Mouse (Mus musculus) embryo, embryonic 9.5 days (tissue): ENCODE measurements around the gene Tcf7l1.

Experiments used
- DNase-seq: peaks from one replicate; pipeline ENCODE4 v3.0.0-alpha.2; 2017; ENCODE audit errors: extremely low spot score

The Tcf7l1 gene

DNA sequence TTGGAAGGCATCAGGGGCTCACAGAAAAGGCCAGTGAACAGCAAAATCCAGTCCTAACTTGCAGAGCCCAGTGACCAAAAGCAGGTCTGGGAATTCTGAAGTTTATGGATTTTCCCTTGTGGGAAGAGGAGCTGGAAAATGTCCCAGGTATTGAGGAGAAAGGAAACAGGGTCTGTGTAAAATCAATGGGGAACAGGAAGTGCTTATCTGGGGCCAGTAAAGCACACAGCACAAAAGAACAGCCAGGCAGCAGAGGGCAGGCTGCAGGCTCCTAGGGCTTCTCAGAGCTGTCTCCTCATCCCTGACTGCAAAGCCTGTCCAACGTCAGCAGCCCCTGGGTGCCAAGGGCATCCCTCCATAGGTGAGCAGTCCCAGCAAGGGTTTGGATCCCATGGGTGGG, 126.1 kb downstream of the Tcf7l1 start:
- DNase-seq, result no peak

DNA sequence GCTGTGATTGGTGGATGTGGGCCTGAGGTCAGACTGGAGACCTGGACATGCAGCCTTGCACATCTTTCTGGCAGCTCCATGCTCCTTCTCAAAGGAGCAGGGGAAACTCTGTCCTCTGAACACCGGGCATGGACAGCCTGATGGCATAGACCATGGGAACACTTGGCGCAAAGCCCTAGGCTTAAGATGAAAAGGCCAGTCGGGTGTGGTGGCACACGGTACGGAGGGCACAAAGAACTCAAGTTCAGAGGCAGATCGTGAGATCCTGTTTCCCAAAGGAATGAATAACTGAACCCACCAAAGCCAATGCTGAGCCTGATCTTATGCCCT, 128.7 kb downstream of the Tcf7l1 start:
- no peak for DNase-seq

GRCm38 (mm10) chr6:72659717-72660390, 129.2 kb downstream of the Tcf7l1 start:
- no peak for DNase-seq

DNA sequence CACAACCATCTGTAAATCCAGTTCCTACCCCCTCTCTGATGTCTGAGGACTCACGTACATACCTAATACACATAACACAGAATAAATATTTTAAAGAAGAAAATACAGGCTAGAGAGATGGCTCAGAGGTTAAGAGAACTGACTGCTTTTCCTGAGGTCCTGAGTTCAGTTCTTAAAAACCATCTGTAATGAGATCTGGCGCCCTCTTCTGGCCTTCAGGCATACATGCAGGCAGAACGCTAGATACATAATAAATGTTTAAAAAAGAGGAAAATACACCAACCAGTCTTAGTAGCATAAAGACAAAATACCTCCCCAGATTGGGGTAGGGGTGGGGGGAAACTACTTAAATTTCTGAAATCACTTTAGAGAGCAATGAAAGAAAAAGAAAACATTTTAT, 131.0 kb downstream of the Tcf7l1 start:
- no peak for DNase-seq

DNA sequence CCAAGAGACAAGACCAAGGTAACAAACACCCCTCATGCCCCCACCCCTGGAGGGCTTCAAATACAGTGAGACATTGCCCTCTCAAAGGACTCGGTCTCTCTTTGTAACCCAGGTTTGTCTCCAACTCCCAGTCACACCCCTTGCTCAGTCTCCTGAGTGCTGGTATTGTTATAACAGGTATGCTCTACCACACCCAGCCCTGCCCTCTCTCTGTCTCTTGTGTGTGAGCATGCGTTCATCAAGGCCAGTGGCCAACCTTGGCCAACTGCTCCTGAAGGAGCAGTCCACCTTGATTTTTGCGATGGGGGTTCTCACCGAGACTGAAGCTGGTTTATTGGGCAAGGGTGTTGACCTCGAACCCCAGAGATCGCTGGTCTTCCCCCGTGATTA, 133.0 kb downstream of the Tcf7l1 start:
- no peak for DNase-seq

DNA sequence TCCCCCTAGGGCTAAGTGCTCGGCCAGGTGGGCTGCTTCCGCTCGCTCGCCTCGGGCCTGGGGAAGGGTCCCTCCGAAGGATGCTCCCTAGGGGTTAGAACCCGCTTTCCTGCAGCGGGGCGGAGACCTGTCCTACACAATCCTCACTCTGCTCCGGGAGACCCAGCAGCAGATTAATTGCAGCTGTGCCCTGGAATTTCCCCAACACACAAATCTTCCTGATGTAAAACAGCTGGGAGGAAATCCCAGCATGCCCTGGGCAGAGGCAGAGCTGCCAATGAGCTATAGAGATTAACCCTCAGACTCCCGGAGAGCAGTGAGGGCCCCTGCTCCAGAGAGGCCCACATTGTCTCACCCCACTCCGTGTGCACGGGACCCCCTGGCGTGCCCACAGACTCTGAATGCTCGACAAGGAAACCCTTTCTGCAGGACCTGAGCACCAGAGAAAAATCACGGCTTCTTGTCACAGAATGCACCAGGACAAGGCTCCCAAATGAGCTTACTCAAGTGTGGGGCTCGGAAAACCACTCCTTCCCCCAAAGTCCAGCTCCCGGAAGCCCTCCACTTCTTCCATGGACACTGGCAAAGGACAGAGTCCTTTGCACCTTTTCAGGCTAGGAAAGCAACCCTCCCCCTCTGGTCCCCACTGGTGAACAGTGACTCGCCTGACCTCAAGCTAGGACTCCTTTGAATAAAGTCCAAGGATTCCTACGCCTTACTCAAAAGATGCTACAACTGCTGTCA, 133.6 kb downstream of the Tcf7l1 start:
- peak; percentile 72 for DNase-seq

DNA sequence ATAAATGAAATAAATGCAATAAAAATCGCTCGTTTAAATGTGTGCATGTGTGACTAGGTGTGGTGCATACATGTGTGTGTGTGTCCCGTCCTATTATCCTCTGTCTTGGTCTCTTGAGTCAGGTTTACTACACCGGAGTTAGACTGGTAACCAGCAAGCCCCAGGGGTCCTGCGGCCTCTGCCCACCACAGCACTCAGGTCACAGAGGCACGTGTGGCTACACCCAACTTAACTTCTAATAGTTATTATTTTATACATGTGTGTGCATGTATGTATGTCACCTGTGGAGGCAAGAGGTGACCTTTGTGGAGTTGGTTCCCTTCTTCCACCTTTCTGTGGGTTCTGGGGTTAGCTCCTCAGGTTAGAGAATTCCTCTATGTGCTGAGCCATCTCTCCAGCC, 134.7 kb downstream of the Tcf7l1 start:
- DNase-seq, result no peak

DNA sequence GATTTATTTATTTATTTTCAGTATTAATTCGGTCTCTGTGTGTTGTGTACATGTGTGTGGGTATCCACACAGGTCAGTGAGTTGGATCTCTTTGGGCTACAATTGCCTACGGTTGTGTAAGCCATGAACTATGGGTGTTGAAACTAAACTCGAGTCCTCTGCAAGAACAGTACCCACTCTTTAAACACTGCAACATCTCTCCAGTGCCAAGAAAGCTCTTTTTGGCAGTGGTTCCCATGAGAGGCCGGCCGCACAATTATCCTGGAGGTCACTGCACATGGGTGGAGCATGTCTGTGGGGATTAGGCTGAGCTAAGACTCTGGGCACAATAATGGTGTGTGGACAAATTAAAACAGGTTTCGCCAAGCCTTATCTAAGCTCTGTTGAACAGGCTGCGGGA, 135.6 kb downstream of the Tcf7l1 start:
- no peak for DNase-seq

- no peak for DNase-seq
Observed at GRCm38 (mm10) chr6:72650338-72650851, 138.7 kb downstream of the Tcf7l1 start.

DNA sequence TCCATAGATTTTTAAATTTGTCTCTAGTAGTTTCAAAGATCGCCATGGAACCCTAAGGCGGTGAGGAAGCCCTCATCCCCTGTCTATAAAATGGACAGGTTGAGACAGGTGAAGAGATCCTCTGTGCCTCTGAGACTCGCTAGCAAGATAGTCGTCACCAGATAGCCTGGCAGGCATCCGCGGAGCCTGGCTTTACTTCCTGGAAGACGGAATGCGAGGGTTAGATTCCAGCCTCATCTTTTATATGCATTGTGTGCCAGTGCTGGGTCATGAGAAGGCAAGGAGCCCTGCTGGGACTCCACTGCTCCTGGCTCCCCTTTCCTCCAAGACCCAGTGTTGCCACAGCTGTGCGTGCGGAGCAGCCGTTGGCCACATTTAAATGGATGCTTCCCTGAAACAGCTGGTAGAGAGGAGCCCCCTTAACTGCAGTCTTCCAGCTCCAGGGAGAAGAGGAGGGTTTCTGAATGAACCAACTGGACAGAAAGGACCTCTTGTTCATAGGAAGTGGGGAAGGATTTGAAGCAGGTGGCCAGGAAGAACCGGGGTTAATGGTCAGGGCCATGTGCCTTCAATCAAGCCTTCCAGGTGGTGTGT, 141.0 kb downstream of the Tcf7l1 start:
- no peak for DNase-seq

DNA sequence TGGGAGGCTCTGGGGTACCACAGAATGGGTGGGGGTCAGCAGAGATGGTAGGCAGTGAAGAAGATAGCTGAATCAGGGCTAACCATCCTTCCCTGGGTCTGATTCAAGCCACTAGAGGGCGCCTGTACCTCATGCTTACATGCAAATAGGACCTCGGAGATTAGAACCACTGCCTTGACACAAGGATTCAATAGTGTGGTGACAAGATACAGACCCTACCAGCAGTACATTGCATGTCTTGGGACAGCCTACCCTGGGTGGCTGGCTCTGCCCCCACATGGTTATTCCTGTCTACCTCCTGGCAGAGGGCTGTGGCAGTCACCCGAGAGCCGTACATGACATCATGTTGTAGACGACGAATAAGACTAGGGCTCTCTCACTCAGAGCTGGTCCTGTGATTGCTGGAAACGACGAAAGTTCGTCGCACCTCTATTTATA, 141.7 kb downstream of the Tcf7l1 start:
- peak; percentile 73 for DNase-seq

DNA sequence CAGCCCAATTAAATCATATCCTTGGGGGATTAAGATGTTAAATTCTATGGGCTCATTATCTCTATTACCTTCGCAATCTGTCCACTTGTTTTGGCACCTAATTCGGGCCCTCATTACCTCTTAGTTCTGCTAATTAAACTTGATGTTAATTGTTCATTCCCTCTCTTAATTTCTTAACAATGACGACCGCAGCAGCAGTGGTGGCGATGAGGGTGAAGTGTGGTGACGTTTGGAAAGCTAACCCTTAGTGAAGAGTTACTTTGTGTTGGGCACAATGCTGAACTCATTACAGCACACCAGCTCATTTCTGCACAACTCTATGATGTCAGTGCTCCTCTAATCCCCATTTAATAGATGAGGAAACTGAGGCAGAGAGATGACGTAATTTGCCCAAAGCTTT, 143.7 kb downstream of the Tcf7l1 start:
- no peak for DNase-seq

- DNase-seq, result no peak
Observed at GRCm38 (mm10) chr6:72644576-72644975, 144.5 kb downstream of the Tcf7l1 start.

- no peak for DNase-seq
Observed at GRCm38 (mm10) chr6:72641218-72641954, 147.7 kb downstream of the Tcf7l1 start.

- no peak for DNase-seq
Observed at GRCm38 (mm10) chr6:72636940-72637339, 152.1 kb downstream of the Tcf7l1 start.

DNA sequence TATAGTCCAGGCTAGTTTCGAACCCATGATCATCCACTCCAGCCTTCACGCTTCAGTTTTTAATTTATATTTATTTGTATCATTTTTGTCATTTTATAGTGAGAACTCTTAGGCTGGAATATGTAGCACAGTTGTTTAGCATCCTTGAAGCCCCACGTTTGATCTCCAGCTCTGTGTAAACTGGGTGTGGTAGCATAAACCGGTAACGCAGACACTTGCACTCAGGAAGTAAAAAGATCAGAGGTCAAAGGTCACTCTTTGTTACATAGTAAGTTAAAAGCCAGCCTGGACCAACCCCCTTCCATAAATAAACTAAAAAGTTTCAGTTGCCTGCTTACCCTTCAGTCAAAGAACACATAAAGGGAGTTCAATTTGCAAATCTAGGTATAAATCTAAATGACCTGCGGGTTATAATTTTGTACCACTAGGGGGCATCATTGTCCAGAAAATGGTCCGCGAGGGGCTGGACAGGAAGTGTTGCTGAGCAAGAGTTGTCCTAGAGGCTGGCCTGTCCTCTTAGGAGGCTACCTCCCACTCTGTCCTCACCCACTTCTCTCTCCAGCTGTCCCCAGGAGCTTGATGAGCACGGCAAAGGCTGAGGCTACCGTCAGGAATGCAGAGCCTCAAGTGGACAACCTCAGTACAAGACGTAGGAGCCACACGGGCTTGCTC, 153.2 kb downstream of the Tcf7l1 start:
- DNase-seq, result peak; percentile 81

DNA sequence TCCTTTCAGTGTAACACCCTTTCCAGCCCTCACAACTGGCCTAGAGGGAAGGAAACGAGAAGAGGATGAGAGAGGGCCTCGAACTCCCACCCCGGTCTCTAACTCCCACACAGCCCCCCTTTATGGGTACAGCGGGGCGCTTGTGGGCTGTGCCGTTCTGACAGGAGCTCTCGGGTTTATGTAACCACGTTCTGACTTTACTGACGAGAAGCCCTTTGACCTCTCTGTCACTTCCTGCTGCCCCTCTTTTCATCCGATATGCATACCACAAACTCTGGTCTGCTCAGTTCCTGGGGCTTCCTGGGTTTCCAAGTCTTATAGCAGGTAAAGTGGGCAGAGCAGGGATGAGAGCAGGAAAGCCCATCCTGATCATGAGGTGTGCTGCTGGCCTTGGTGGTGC, 154.7 kb downstream of the Tcf7l1 start:
- DNase-seq, result no peak

GRCm38 (mm10) chr6:72631700-72632099, 157.4 kb downstream of the Tcf7l1 start:
- no peak for DNase-seq

- no peak for DNase-seq
Observed at GRCm38 (mm10) chr6:72630961-72631360, 158.1 kb downstream of the Tcf7l1 start.

- no peak for DNase-seq
Observed at GRCm38 (mm10) chr6:72630370-72630769, 158.7 kb downstream of the Tcf7l1 start.

DNA sequence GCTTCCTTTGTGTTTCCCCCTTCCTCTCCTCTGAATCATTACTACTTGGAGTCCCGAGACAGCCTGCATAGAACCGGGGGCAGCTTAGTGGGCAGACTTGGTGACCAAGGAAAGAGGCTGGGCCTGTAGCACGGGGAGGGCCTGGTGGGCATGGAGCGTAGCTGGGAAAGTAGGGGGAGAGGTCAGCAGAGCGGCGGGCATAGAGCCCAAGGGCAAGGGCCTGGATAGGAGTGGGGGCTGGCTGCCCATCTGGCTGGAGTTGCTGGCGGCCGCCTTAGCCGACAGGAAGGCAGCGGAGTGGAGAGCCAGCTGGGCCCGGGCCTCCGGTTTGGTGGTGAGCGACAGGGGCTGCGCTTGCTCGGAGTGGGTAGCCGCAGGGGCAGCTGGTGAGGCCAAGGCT, 161.8 kb downstream of the Tcf7l1 start:
- DNase-seq, result no peak

- DNase-seq, result no peak
Observed at GRCm38 (mm10) chr6:72626391-72626790, 162.7 kb downstream of the Tcf7l1 start.
